Mouse (Mus musculus): ENCODE measurements around the gene Setd1a.

DNA sequence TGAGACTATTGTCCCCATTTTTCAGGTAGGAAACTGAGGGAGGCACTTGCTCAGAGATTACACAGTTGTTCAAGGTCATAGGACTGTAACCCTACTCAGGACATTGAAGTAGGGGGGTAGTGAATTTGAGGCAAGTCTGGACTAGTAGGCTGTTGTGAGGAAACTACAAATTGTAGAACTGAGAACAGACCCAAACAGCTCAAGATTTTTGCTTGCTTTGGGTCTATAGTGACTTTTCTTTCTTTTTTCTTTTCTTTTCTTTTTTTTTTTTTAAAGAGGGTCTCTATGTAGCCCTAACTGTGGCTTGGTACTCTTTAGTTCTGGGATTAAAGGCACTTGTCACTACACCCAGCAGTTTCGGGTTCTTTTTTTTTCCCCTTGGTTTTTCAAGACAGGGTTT is 3.9 kb upstream of the Setd1a start:
- TF ChIP-seq CTCF (IDR thresholded peaks at IDR 0.05; ENCODE audit: low read depth) (no peak), EP300 (optimal IDR thresholded peaks at IDR 0.05) (no peak)
